Mouse (Mus musculus): ENCODE measurements around the gene Dus2.

DNA sequence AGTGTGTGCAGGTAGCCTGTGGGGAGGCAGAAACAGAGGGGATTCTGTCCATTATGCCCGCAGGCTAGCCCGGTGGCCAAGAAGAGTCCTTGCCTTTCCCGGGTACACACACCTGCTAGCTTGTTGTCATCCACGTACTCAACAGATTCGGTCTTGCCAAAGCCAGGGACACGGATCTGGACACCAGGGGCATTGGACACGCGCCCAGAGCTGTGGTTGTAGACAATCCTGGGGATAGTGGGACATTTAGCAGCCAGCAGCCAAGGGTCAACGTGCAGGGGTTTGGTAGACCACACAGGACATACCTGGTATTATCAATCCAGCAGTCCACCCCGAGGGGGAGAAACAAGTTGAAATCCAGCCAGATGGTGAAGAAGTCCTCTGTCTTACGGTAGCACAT is 49.1 kb upstream of the Dus2 start:
- TF ChIP-seq EP300 (optimal IDR thresholded peaks at IDR 0.05): no peak
- no peak for TF ChIP-seq CTCF (IDR thresholded peaks at IDR 0.05; ENCODE audit: low read depth)
